Mouse (Mus musculus): ENCODE results near the gene Prdx5.

The Prdx5 gene

DNA sequence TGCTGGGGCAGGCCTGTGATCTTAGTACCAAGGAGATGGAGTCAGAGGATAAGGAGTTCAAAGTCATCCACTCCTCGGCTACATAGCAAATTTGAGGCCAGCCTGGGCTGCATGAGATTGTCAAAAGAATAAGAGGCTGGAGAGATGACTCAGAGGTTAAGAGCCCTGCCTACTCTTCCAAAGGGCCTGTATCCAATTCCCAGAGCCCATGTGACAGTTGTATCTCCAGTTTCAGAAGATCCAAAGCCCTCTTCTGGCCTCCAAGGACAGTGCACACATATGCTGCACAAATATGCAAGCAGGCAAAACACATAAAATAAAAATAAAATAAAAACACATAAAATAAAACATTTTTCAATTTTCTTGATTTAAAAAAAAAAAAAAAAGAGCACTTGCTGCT lies 35.6 kb downstream of the Prdx5 start:
- no peak for DNase-seq

- DNase-seq, result no peak
Measured at GRCm38 (mm10) chr19:6872701-6873100, 37.2 kb downstream of the Prdx5 start.

DNA sequence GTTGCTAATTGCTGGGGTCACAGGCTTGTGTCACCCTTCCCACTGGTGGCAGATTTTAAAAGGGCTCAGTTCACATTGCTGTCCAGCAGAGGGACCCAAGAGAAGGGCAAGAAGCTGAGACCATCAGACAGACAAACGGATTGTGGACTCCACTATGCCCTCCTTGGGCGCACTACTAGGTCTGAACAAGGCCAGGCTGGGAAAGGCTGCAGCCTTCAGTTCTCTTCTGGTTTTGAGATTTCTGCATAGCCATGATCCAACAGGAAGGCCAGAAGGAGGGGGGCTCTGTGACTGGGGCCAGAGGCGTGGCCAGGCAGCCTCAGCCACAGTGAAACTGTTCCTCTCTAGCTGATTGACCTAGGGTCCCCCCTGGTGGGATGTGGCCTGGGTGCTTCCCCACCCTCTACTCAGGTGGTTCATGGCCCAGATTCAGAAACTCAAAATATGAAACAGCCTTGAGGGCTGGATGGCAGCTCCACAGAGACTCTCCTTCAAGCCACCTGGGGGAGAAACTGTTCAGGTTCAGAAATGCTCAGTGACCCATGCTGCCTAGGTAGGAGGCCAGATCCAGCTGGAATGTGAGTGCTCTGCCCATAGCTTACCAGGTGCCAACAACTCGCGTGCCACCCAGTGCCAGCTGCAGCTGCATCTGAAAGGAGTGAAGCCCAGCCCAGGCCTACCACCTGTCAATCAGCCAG lies 38.2 kb downstream of the Prdx5 start:
- no peak for DNase-seq

GRCm38 (mm10) chr19:6869355-6869754 lies 40.6 kb downstream of the Prdx5 start:
- no peak for DNase-seq

GRCm38 (mm10) chr19:6861451-6861850 lies 48.5 kb downstream of the Prdx5 start:
- DNase-seq, result no peak

DNA sequence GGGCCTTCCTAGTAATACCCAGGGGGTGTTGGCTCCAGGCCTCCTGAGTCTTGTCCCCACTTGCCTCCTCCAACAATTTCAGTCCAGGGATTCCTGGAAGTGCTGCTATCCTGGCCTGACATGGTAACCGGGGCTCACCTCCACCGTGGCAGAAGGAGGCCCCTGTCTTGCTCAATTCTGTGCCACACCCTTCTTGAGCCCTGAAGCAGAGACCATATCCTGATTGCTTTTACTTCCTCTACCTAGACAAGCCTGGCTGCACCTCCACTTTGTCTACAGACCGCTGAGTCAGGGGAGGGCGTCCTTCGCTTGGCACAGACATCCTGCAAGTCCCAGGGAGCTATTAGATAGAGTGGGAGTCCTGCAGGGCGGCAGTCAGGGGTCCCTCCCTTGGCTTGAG lies 49.2 kb downstream of the Prdx5 start:
- no peak for DNase-seq

DNA sequence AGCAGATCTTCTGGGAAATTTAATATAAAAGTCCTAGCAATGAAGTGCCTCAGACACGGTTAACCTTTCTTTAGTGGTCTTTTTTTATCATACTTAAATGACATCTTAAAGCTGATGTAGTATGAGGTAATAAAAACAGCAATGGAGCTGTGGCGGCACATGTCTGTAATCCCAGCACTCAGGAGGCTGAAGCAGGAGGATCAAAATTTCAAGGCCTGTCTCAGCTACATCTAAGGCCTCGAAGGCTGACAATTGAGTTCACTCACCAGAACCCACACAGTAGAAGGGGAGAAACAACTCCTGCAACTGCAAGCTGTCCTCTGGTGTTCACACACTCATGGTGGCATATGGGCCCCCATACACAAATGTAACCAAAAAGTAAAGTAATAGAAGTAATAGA lies 49.9 kb downstream of the Prdx5 start:
- no peak for DNase-seq

GRCm38 (mm10) chr19:6859032-6859651 lies 50.8 kb downstream of the Prdx5 start:
- no peak for DNase-seq

- DNase-seq, result no peak
Measured at GRCm38 (mm10) chr19:6858031-6858430, 51.9 kb downstream of the Prdx5 start, which contains the start of gene Ccdc88b. Gene Ccdc88b, minus strand, starts transcription at chr19:6858211.

- DNase-seq, result no peak
Measured at GRCm38 (mm10) chr19:6857391-6858005, 52.4 kb downstream of the Prdx5 start.

DNA sequence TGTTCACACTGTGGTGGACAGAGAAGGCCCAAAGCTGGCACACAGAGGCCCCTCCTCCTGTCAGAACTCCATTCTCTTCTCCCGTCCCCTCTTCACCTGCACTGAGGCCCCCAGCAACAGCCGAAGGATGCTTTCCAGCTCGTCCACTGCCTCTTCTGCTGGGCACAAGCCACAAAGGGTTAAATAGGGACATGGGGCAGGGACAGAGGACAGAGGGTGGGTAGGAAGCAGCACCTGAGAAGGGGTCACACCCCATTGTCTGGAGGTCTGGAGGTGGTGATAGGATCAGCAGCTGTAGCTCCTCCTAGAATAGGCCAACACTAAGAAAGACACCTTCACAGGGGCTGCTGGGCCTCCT lies 52.9 kb downstream of the Prdx5 start:
- no peak for DNase-seq

Data from cerebellum, adult 11-12 months (tissue).